Mouse (Mus musculus): ENCODE measurements at regions not wholly inside any gene's neighbourhood (a gene's known extent, or its start where the extent isn't known, plus 50 kb on each side); places are given as distances from the start of the nearest gene placed in this dataset.

- no peak for TF ChIP-seq POLR2A (IDR thresholded peaks at IDR 0.05; ENCODE audit: low read depth, low read length)
- TF ChIP-seq CTCF (IDR thresholded peaks at IDR 0.05; ENCODE audit: extremely low read depth, insufficient read depth, insufficient read length, insufficient replicate concordance), result no peak
Measured at GRCm38 (mm10) chrX:99561995-99562394, 90.9 kb upstream of the Pja1 start.

All from spleen, adult 2 months (tissue).